Mouse (Mus musculus) hindbrain, embryonic 14.5 days (tissue): ENCODE data around the gene Ap1m1. TPM values are rescaled to one million over a fixed set of nuclear protein-coding genes. Genes with fewer than 3 reads are reported as not detected.

Experiments
- ATAC-seq: fragments of 200-750 bp; cut with Nextera tagmentation; 2 replicates; pipeline ENCODE4 v1.8.0; 2017; ENCODE audit warnings: moderate number of reproducible peaks, mild to moderate bottlenecking, moderate TSS enrichment, moderate library complexity; ENCODE audit not compliant: low FRiP score
- DNase-seq: peaks from one replicate; pipeline ENCODE4 v3.0.0-alpha.2; 2015; ENCODE audit warnings: low spot score
- H3K27ac ChIP-seq: fragments of 300-500 bp; sonication (generic); 2 replicates; pipeline ENCODE4 v1.5.1; 2014; ENCODE audit warnings: mild to moderate bottlenecking, moderate library complexity
- H3K27me3 ChIP-seq: fragments of 300-500 bp; sonication (generic); 2 replicates; pipeline ENCODE4 v1.6.1; 2014; ENCODE audit warnings: mild to moderate bottlenecking, low read length, mixed read lengths; ENCODE audit not compliant: control insufficient read depth, insufficient read depth
- H3K36me3 ChIP-seq: fragments of 300-500 bp; sonication (generic); replicated peaks from 2 replicates; pipeline ENCODE4 v1.6.1; 2014; ENCODE audit not compliant: control insufficient read depth, insufficient read depth
- H3K4me1 ChIP-seq: fragments of 300-500 bp; sonication (generic); replicated peaks from 2 replicates; pipeline ENCODE4 v1.6.1; 2014; ENCODE audit warnings: antibody characterized with exemption, low read length, mixed read lengths; ENCODE audit not compliant: control insufficient read depth, insufficient read depth
- H3K4me2 ChIP-seq: fragments of 300-500 bp; sonication (generic); replicated peaks from 2 replicates; pipeline ENCODE4 v1.6.1; 2014; ENCODE audit warnings: mild to moderate bottlenecking, moderate library complexity
- H3K4me3 ChIP-seq: fragments of 300-500 bp; sonication (generic); replicated peaks from 2 replicates; pipeline ENCODE4 v1.5.1; 2014; ENCODE audit warnings: mild to moderate bottlenecking, low read length
- H3K9ac ChIP-seq: fragments of 300-500 bp; sonication (generic); 2 replicates; pipeline ENCODE4 v1.6.1; 2014
- H3K9me3 ChIP-seq: fragments of 300-500 bp; sonication (generic); 2 replicates; pipeline ENCODE4 v1.6.1; 2016; ENCODE audit warnings: low read length; ENCODE audit not compliant: control insufficient read depth
- WGBS: fragments of 180-500 bp; shearing (Covaris S2); extraction: QIAGEN DNeasy Blood & Tissue Kit; methylation state at CpG from one replicate; pipeline ENCODE4 v1.1.7; 2014; 5-methylcytosine and 5-hydroxymethylcytosine counted together
- polyA plus RNA-seq: library from polyadenylated mRNA; unstranded; fragments of >200 nt; fragmentation: Nextera tagmentation; extraction: Ambion mirVana; gene quantifications from 2 replicates; pipeline ENCODE4 v1.2.1, GENCODE M21; 2014

Ap1m1 gene
- polyA plus RNA-seq, 1 experiment from 2014 or later = 212 TPM

GRCm38 (mm10) chr8:72242226-72242625 is 2.4 kb downstream of the Ap1m1 start:
- no peaks in the 10 kb centered on the region for H3K9me3 ChIP-seq
- 95% methylated on average over 1 of the region's 1 CpGs for WGBS
- H3K4me1 ChIP-seq = peaks cover 14% of the 10 kb centered on the region
- peaks cover 21% of the 10 kb centered on the region for H3K36me3 ChIP-seq
- H3K27me3 ChIP-seq = no peaks in the 10 kb centered on the region
- DNase-seq (no peak), ATAC-seq (no peak)
- H3K4me3 ChIP-seq = no peak overlapping the region
- H3K4me2 ChIP-seq = no peak overlapping the region
- no peak overlapping the region for H3K9ac ChIP-seq
- no peak overlapping the region for H3K27ac ChIP-seq

GRCm38 (mm10) chr8:72244610-72245009 is 4.8 kb downstream of the Ap1m1 start:
- 88% methylated on average over 2 of the region's 2 CpGs for WGBS
- H3K27me3 ChIP-seq = no peaks in the 10 kb centered on the region
- peaks cover 14% of the 10 kb centered on the region for H3K4me1 ChIP-seq
- ATAC-seq (no peak), DNase-seq (no peak)
- no peaks in the 10 kb centered on the region for H3K9me3 ChIP-seq
- no peak overlapping the region for H3K4me3 ChIP-seq
- no peak overlapping the region for H3K9ac ChIP-seq
- no peak overlapping the region for H3K4me2 ChIP-seq
- no peak overlapping the region for H3K27ac ChIP-seq
- H3K36me3 ChIP-seq = peaks cover 38% of the 10 kb centered on the region

GRCm38 (mm10) chr8:72257171-72257901 is 17.5 kb downstream of the Ap1m1 start:
- Histone ChIP-seq H3K9me3 (no peaks in the 10 kb centered on the region), H3K36me3 (peaks cover 38% of the 10 kb centered on the region), H3K4me2 (no peak overlapping the region), H3K9ac (no peak overlapping the region), H3K4me1 (no peaks in the 10 kb centered on the region), H3K27me3 (no peaks in the 10 kb centered on the region), H3K27ac (no peak overlapping the region), H3K4me3 (no peak overlapping the region)
- no peak for DNase-seq
- WGBS = 48% methylated on average over 7 of the region's 7 CpGs
- ATAC-seq = 0 out of 2 replicates have a peak, but pooled peaks have one; percentile 25

GRCm38 (mm10) chr8:72257902-72258238 is 18.1 kb downstream of the Ap1m1 start:
- H3K9ac ChIP-seq = no peak overlapping the region
- no peak overlapping the region for H3K4me3 ChIP-seq
- peaks cover 34% of the 10 kb centered on the region for H3K36me3 ChIP-seq
- H3K4me2 ChIP-seq = no peak overlapping the region
- no peak overlapping the region for H3K27ac ChIP-seq
- H3K27me3 ChIP-seq = no peaks in the 10 kb centered on the region
- DNase-seq (no peak), ATAC-seq (0 out of 2 replicates have a peak, but pooled peaks have one; percentile 5)
- no peaks in the 10 kb centered on the region for H3K4me1 ChIP-seq
- no peaks in the 10 kb centered on the region for H3K9me3 ChIP-seq
- WGBS = 78% methylated on average over 1 of the region's 1 CpGs

GRCm38 (mm10) chr8:72259862-72260261 is 20.0 kb downstream of the Ap1m1 start:
- no peak overlapping the region for H3K4me2 ChIP-seq
- no peak for ATAC-seq
- no peak for DNase-seq
- H3K27me3 ChIP-seq = no peaks in the 10 kb centered on the region
- H3K4me3 ChIP-seq = no peak overlapping the region
- no peaks in the 10 kb centered on the region for H3K4me1 ChIP-seq
- H3K9me3 ChIP-seq = no peaks in the 10 kb centered on the region
- 75% methylated on average over 2 of the region's 2 CpGs for WGBS
- no peak overlapping the region for H3K27ac ChIP-seq
- H3K9ac ChIP-seq = no peak overlapping the region
- H3K36me3 ChIP-seq = peaks cover 14% of the 10 kb centered on the region

GRCm38 (mm10) chr8:72260585-72260984 is 20.8 kb downstream of the Ap1m1 start:
- Histone ChIP-seq H3K9ac (no peak overlapping the region), H3K9me3 (no peaks in the 10 kb centered on the region), H3K4me1 (no peaks in the 10 kb centered on the region), H3K4me3 (no peak overlapping the region), H3K27me3 (no peaks in the 10 kb centered on the region), H3K27ac (no peak overlapping the region), H3K36me3 (peaks cover 7% of the 10 kb centered on the region), H3K4me2 (no peak overlapping the region)
- no peak for DNase-seq
- 60% methylated on average over 4 of the region's 4 CpGs for WGBS
- no peak for ATAC-seq

- WGBS = 37% methylated on average over 2 of the region's 2 CpGs
- Histone ChIP-seq H3K4me3 (no peak overlapping the region), H3K4me2 (no peak overlapping the region), H3K4me1 (no peaks in the 10 kb centered on the region), H3K27me3 (no peaks in the 10 kb centered on the region), H3K9ac (no peak overlapping the region), H3K36me3 (peaks cover 6% of the 10 kb centered on the region), H3K27ac (no peak overlapping the region), H3K9me3 (no peaks in the 10 kb centered on the region)
- DNase-seq = peak; percentile 79
- peak; percentile 75 for ATAC-seq
Observed at GRCm38 (mm10) chr8:72261019-72261418, 21.2 kb downstream of the Ap1m1 start.

GRCm38 (mm10) chr8:72261431-72261830 is 21.6 kb downstream of the Ap1m1 start:
- H3K36me3 ChIP-seq = peaks cover 6% of the 10 kb centered on the region
- no peak overlapping the region for H3K27ac ChIP-seq
- no peaks in the 10 kb centered on the region for H3K9me3 ChIP-seq
- no peak overlapping the region for H3K9ac ChIP-seq
- ATAC-seq = no peak
- H3K4me3 ChIP-seq = no peak overlapping the region
- no peak for DNase-seq
- H3K4me2 ChIP-seq = no peak overlapping the region
- H3K27me3 ChIP-seq = no peaks in the 10 kb centered on the region
- no peaks in the 10 kb centered on the region for H3K4me1 ChIP-seq

- H3K4me2 ChIP-seq = no peak overlapping the region
- peaks cover 3% of the 10 kb centered on the region for H3K36me3 ChIP-seq
- H3K4me1 ChIP-seq = no peaks in the 10 kb centered on the region
- no peak overlapping the region for H3K27ac ChIP-seq
- H3K4me3 ChIP-seq = no peak overlapping the region
- 55% methylated on average over 5 of the region's 5 CpGs for WGBS
- ATAC-seq = no peak
- H3K9me3 ChIP-seq = no peaks in the 10 kb centered on the region
- no peak overlapping the region for H3K9ac ChIP-seq
- DNase-seq = no peak
- H3K27me3 ChIP-seq = no peaks in the 10 kb centered on the region
Observed at GRCm38 (mm10) chr8:72261872-72262271, 22.1 kb downstream of the Ap1m1 start.

GRCm38 (mm10) chr8:72262756-72263155 is 22.9 kb downstream of the Ap1m1 start:
- H3K4me2 ChIP-seq = no peak overlapping the region
- WGBS = 90% methylated on average over 2 of the region's 2 CpGs
- DNase-seq = no peak
- H3K4me3 ChIP-seq = no peak overlapping the region
- H3K9me3 ChIP-seq = no peaks in the 10 kb centered on the region
- no peaks in the 10 kb centered on the region for H3K36me3 ChIP-seq
- H3K27ac ChIP-seq = no peak overlapping the region
- H3K4me1 ChIP-seq = no peaks in the 10 kb centered on the region
- no peak for ATAC-seq
- H3K9ac ChIP-seq = no peak overlapping the region
- no peaks in the 10 kb centered on the region for H3K27me3 ChIP-seq
